Mouse (Mus musculus) liver, embryonic 15.5 days (tissue): ENCODE measurements around the gene Tent5b. TPM values are rescaled to one million over a fixed set of nuclear protein-coding genes. Genes with fewer than 3 reads are reported as not detected.

ENCODE experiments used
- ATAC-seq: fragments of 200-750 bp; cut with Nextera tagmentation; 2 replicates; pipeline ENCODE4 v1.8.0; 2017; ENCODE audit warnings: moderate number of reproducible peaks, mild to moderate bottlenecking, moderate library complexity; ENCODE audit not compliant: insufficient read depth
- H3K27ac ChIP-seq: fragments of 300-500 bp; sonication (generic); replicated peaks from 2 replicates; pipeline ENCODE4 v1.5.1; 2015; ENCODE audit warnings: mild to moderate bottlenecking, inconsistent platforms
- H3K27me3 ChIP-seq: fragments of 300-500 bp; sonication (generic); 2 replicates; pipeline ENCODE4 v1.6.1; 2015; ENCODE audit warnings: mild to moderate bottlenecking, inconsistent platforms
- H3K36me3 ChIP-seq: fragments of 300-500 bp; sonication (generic); replicated peaks from 2 replicates; pipeline ENCODE4 v1.6.1; 2015; ENCODE audit warnings: moderate library complexity, mild to moderate bottlenecking, inconsistent platforms
- H3K4me1 ChIP-seq: fragments of 300-500 bp; sonication (generic); replicated peaks from 2 replicates; pipeline ENCODE4 v1.6.1; 2015; ENCODE audit warnings: inconsistent platforms
- H3K4me2 ChIP-seq: fragments of 300-500 bp; sonication (generic); 2 replicates; pipeline ENCODE4 v1.6.1; 2015; ENCODE audit warnings: moderate library complexity, mild to moderate bottlenecking, inconsistent platforms
- H3K4me3 ChIP-seq: fragments of 300-500 bp; sonication (generic); replicated peaks from 2 replicates; pipeline ENCODE4 v1.5.1; 2015; ENCODE audit warnings: mild to moderate bottlenecking, inconsistent platforms
- H3K9ac ChIP-seq: fragments of 300-500 bp; sonication (generic); 2 replicates; pipeline ENCODE4 v1.6.1; 2015; ENCODE audit warnings: moderate library complexity, mild to moderate bottlenecking, inconsistent platforms
- H3K9me3 ChIP-seq: fragments of 300-500 bp; sonication (generic); replicated peaks from 2 replicates; pipeline ENCODE4 v1.6.1; 2016; ENCODE audit warnings: inconsistent platforms
- WGBS: fragments of 180-500 bp; shearing (Covaris S2); methylation state at CpG from one replicate; pipeline ENCODE4 v1.1.7; 2015; ENCODE audit warnings: mixed read lengths; ENCODE audit not compliant: insufficient replicate concordance; 5-methylcytosine and 5-hydroxymethylcytosine counted together
- polyA plus RNA-seq: library from polyadenylated mRNA; unstranded; fragments of >200 nt; fragmentation: Nextera tagmentation; extraction: Ambion mirVana; gene quantifications from 2 replicates; pipeline ENCODE4 v1.2.1, GENCODE M21; 2015

Gene Tent5b
- polyA plus RNA-seq, 1 experiment from 2014 or later, result 0.15 TPM

GRCm38 (mm10) chr4:133469122-133469521 is 10.8 kb upstream of the Tent5b start:
- Histone ChIP-seq H3K4me2 (no peak overlapping the region), H3K27me3 (peaks cover 42% of the 10 kb centered on the region), H3K36me3 (no peaks in the 10 kb centered on the region), H3K9ac (no peak overlapping the region), H3K4me3 (no peak overlapping the region), H3K9me3 (no peaks in the 10 kb centered on the region), H3K27ac (no peak overlapping the region), H3K4me1 (peaks cover 6% of the 10 kb centered on the region)
- ATAC-seq, result no peak
- WGBS, result 21% methylated on average over 12 of the region's 12 CpGs

GRCm38 (mm10) chr4:133471135-133471821 is 8.7 kb upstream of the Tent5b start:
- no peak overlapping the region for H3K9ac ChIP-seq
- WGBS, result 59% methylated on average over 7 of the region's 7 CpGs
- no peak for ATAC-seq
- H3K36me3 ChIP-seq, result no peaks in the 10 kb centered on the region
- no peak overlapping the region for H3K27ac ChIP-seq
- no peak overlapping the region for H3K4me2 ChIP-seq
- H3K27me3 ChIP-seq, result peaks cover 60% of the 10 kb centered on the region
- H3K9me3 ChIP-seq, result no peaks in the 10 kb centered on the region
- H3K4me1 ChIP-seq, result peaks cover 6% of the 10 kb centered on the region
- no peak overlapping the region for H3K4me3 ChIP-seq

GRCm38 (mm10) chr4:133473833-133474232 is 6.1 kb upstream of the Tent5b start:
- H3K9ac ChIP-seq, result no peak overlapping the region
- H3K4me1 ChIP-seq, result no peaks in the 10 kb centered on the region; the same call in 1 of the 2 replicates
- H3K9me3 ChIP-seq, result no peaks in the 10 kb centered on the region
- H3K4me2 ChIP-seq, result no peak overlapping the region
- 48% methylated on average over 2 of the region's 2 CpGs for WGBS
- no peaks in the 10 kb centered on the region for H3K36me3 ChIP-seq
- no peak overlapping the region for H3K27ac ChIP-seq
- H3K4me3 ChIP-seq, result no peak overlapping the region
- peaks cover 64% of the 10 kb centered on the region for H3K27me3 ChIP-seq
- ATAC-seq, result no peak

- H3K4me1 ChIP-seq, result peaks cover 21% of the 10 kb centered on the region
- no peak overlapping the region for H3K27ac ChIP-seq
- H3K36me3 ChIP-seq, result no peaks in the 10 kb centered on the region
- peak overlapping the region; percentile 77 for H3K4me2 ChIP-seq
- peaks cover 96% of the 10 kb centered on the region for H3K27me3 ChIP-seq
- 5% methylated on average over 34 of the region's 34 CpGs for WGBS
- ATAC-seq, result no peak
- peak overlapping the region; percentile 53 for H3K4me3 ChIP-seq
- peak overlapping the region; percentile 30; the same call in 1 of the 2 replicates for H3K9ac ChIP-seq
- no peaks in the 10 kb centered on the region for H3K9me3 ChIP-seq
Measured at GRCm38 (mm10) chr4:133480185-133480537, 229 bp downstream of the Tent5b start.

- no peak for ATAC-seq
- H3K4me3 ChIP-seq, result peak overlapping the region; percentile 53; the same call in 1 of the 2 replicates
- peaks cover 21% of the 10 kb centered on the region for H3K4me1 ChIP-seq
- 43% methylated on average over 6 of the region's 6 CpGs for WGBS
- no peak overlapping the region for H3K9ac ChIP-seq
- H3K27ac ChIP-seq, result no peak overlapping the region
- H3K4me2 ChIP-seq, result peak overlapping the region; percentile 77
- H3K9me3 ChIP-seq, result no peaks in the 10 kb centered on the region
- H3K27me3 ChIP-seq, result peaks cover 96% of the 10 kb centered on the region
- H3K36me3 ChIP-seq, result no peaks in the 10 kb centered on the region
Measured at GRCm38 (mm10) chr4:133480754-133481153, 822 bp downstream of the Tent5b start.

GRCm38 (mm10) chr4:133481488-133481887 is 1.6 kb downstream of the Tent5b start:
- no peak overlapping the region for H3K4me3 ChIP-seq
- peaks cover 21% of the 10 kb centered on the region for H3K4me1 ChIP-seq
- no peak overlapping the region for H3K4me2 ChIP-seq
- WGBS, result 19% methylated on average over 4 of the region's 4 CpGs
- H3K9ac ChIP-seq, result no peak overlapping the region
- no peaks in the 10 kb centered on the region for H3K36me3 ChIP-seq
- H3K9me3 ChIP-seq, result no peaks in the 10 kb centered on the region
- no peak overlapping the region for H3K27ac ChIP-seq
- no peak for ATAC-seq
- H3K27me3 ChIP-seq, result peaks cover 97% of the 10 kb centered on the region

- 73% methylated on average over 3 of the region's 3 CpGs for WGBS
- H3K9ac ChIP-seq, result no peak overlapping the region
- H3K4me1 ChIP-seq, result peaks cover 21% of the 10 kb centered on the region
- no peak overlapping the region for H3K4me3 ChIP-seq
- H3K4me2 ChIP-seq, result no peak overlapping the region
- no peak overlapping the region for H3K27ac ChIP-seq
- no peaks in the 10 kb centered on the region for H3K9me3 ChIP-seq
- no peaks in the 10 kb centered on the region for H3K36me3 ChIP-seq
- peaks cover 90% of the 10 kb centered on the region for H3K27me3 ChIP-seq
- no peak for ATAC-seq
Measured at GRCm38 (mm10) chr4:133482479-133482878, 2.5 kb downstream of the Tent5b start.

- no peak for ATAC-seq
- no peak overlapping the region for H3K9ac ChIP-seq
- no peak overlapping the region for H3K27ac ChIP-seq
- H3K9me3 ChIP-seq, result no peaks in the 10 kb centered on the region
- H3K4me2 ChIP-seq, result 0 out of 2 replicates have a peak overlapping the region, but pooled peaks have one; percentile 0
- no peaks in the 10 kb centered on the region for H3K36me3 ChIP-seq
- peaks cover 39% of the 10 kb centered on the region for H3K4me1 ChIP-seq
- no peak overlapping the region for H3K4me3 ChIP-seq
- H3K27me3 ChIP-seq, result peaks cover 70% of the 10 kb centered on the region
- WGBS, result 14% methylated on average over 22 of the region's 22 CpGs
Measured at GRCm38 (mm10) chr4:133484266-133485025, 4.5 kb downstream of the Tent5b start.

- no peak for ATAC-seq
- Histone ChIP-seq H3K27me3 (peaks cover 56% of the 10 kb centered on the region), H3K27ac (no peak overlapping the region), H3K4me3 (no peak overlapping the region), H3K4me1 (peaks cover 31% of the 10 kb centered on the region), H3K9me3 (no peaks in the 10 kb centered on the region), H3K36me3 (no peaks in the 10 kb centered on the region), H3K9ac (no peak overlapping the region), H3K4me2 (no peak overlapping the region)
- 78% methylated on average over 28 of the region's 28 CpGs for WGBS
Measured at GRCm38 (mm10) chr4:133485691-133486425, 5.9 kb downstream of the Tent5b start.

GRCm38 (mm10) chr4:133486673-133487357 is 6.9 kb downstream of the Tent5b start:
- H3K4me3 ChIP-seq, result no peak overlapping the region
- no peak overlapping the region for H3K4me2 ChIP-seq
- no peak overlapping the region for H3K27ac ChIP-seq
- no peak overlapping the region for H3K9ac ChIP-seq
- 79% methylated on average over 26 of the region's 26 CpGs for WGBS
- no peaks in the 10 kb centered on the region for H3K36me3 ChIP-seq
- H3K9me3 ChIP-seq, result no peaks in the 10 kb centered on the region
- peaks cover 48% of the 10 kb centered on the region for H3K27me3 ChIP-seq
- ATAC-seq, result no peak
- H3K4me1 ChIP-seq, result peaks cover 39% of the 10 kb centered on the region
